Comparison of ENCODE assay signal across 8 mouse cellular contexts in genomic region chr7:25238015-25238706, GRCm38 (mm10). TPM values are rescaled to one million over a fixed set of nuclear protein-coding genes. Genes with fewer than 3 reads are reported as not detected.
DNase-seq lines count a peak whose midpoint lies in the region; ATAC-seq and TF ChIP-seq lines count a peak whose summit lies in the region.

No protein-coding gene starts in this region.

- peak overlapping the region; percentile 97 for H3K27ac ChIP-seq in MEL (ENCODE audit: control insufficient read depth, low read depth, low read length)
- H3K27ac ChIP-seq in cerebellum, adult 2 months (ENCODE audit: insufficient read depth, low read length) = peak overlapping the region; percentile 86
- H3K27ac ChIP-seq in forebrain, postnatal 0 days (ENCODE audit: low read depth, low read length) = peak overlapping the region; percentile 81
- H3K27ac ChIP-seq in lung, embryonic 15.5 days = peak overlapping the region; percentile 82

- H3K36me3 ChIP-seq in MEL (ENCODE audit: control insufficient read depth in 1 of 2, insufficient read depth in 2 of 2, low read length in 2 of 2) = peaks cover 0 to 17% of the 10 kb centered on the region in 2 experiments; a peak in 2 of 4 replicates
- H3K36me3 ChIP-seq in forebrain, postnatal 0 days (ENCODE audit: insufficient read depth) = peaks cover 21% of the 10 kb centered on the region
- H3K36me3 ChIP-seq in lung, embryonic 15.5 days = peaks cover 25% of the 10 kb centered on the region

- peak; percentile 98 for DNase-seq in MEL (ENCODE audit: low read depth, low spot score)
- DNase-seq in cerebellum, adult 2 months = peak; percentile 96 to 97
- peak; percentile 99 for DNase-seq in forebrain, postnatal 0 days
- peak; percentile 90 for DNase-seq in heart, postnatal 4 days
- DNase-seq in layer of hippocampus, adult 8-10 months (ENCODE audit: low spot score in 2 of 2) = peak; percentile 96
- DNase-seq in ovary, adult 18-20 months (ENCODE audit: low spot score) = peak; percentile 88
- DNase-seq in thymus, postnatal 0 days (ENCODE audit: low spot score) = peak; percentile 97

- under 1% methylated on average over 23 of the region's 23 CpGs for WGBS in cerebellum, adult 2 months
- WGBS in forebrain, postnatal 0 days = under 1% methylated on average over 23 of the region's 23 CpGs
- under 1% methylated on average over 23 of the region's 23 CpGs for WGBS in lung, embryonic 15.5 days

- no peaks in the 10 kb centered on the region for H3K9me3 ChIP-seq in MEL (replicated peaks; ENCODE audit: insufficient read depth, low read length)
- H3K9me3 ChIP-seq in forebrain, postnatal 0 days (ENCODE audit: low read length) = no peaks in the 10 kb centered on the region
- no peaks in the 10 kb centered on the region for H3K9me3 ChIP-seq in lung, embryonic 15.5 days

- no peak for TF ChIP-seq RAD21 in MEL (IDR thresholded peaks at IDR 0.05; ENCODE audit: low read depth, low read length)

- peaks cover 3 to 9% of the 10 kb centered on the region in 2 experiments; a peak in 2 of 4 replicates for H3K4me1 ChIP-seq in MEL (ENCODE audit: control insufficient read depth in 1 of 2, insufficient read depth in 2 of 2, low read length in 2 of 2)
- peaks cover 6% of the 10 kb centered on the region; the same call in 1 of the 2 replicates for H3K4me1 ChIP-seq in cerebellum, adult 2 months (ENCODE audit: control insufficient read depth, insufficient read depth, low read length)
- peaks cover 11% of the 10 kb centered on the region for H3K4me1 ChIP-seq in forebrain, postnatal 0 days (ENCODE audit: insufficient read depth)
- peaks cover 21% of the 10 kb centered on the region for H3K4me1 ChIP-seq in lung, embryonic 15.5 days

- peak in 1 of 2 experiments; percentile 81; a peak in 2 of 4 replicates for TF ChIP-seq EP300 in MEL (IDR thresholded peaks at IDR 0.05; ENCODE audit: low read depth in 1 of 2, low read length in 2 of 2)

- peak overlapping the region; percentile 69 for H3K4me2 ChIP-seq in forebrain, postnatal 0 days (ENCODE audit: low read depth)
- peak overlapping the region; percentile 83 for H3K4me2 ChIP-seq in lung, embryonic 15.5 days

- H3K79me2 ChIP-seq in MEL (ENCODE audit: control insufficient read depth, insufficient read depth, low read length, poor library complexity) = peaks cover 26% of the 10 kb centered on the region

- no peak for TF ChIP-seq CTCF in MEL (IDR thresholded peaks at IDR 0.05 in 2 of 3, conservative IDR thresholded peaks at IDR 0.05 in 1 of 3; ENCODE audit: control insufficient read depth in 1 of 3, insufficient read depth in 1 of 3, low read depth in 2 of 3, low read length in 3 of 3, poor library complexity in 1 of 3, severe bottlenecking in 1 of 3)
- TF ChIP-seq CTCF in cerebellum, adult 2 months (IDR thresholded peaks at IDR 0.05; ENCODE audit: borderline replicate concordance, insufficient read depth, low read depth, low read length) = no peak
- no peak; the same call in 1 of the 2 replicates for TF ChIP-seq CTCF in forebrain, postnatal 0 days (IDR thresholded peaks at IDR 0.05; ENCODE audit: low read depth)

- no peaks in the 10 kb centered on the region for H3K27me3 ChIP-seq in MEL (ENCODE audit: control insufficient read depth in 1 of 2, insufficient read depth in 2 of 2, low read length in 2 of 2)
- no peaks in the 10 kb centered on the region for H3K27me3 ChIP-seq in cerebellum, adult 2 months (ENCODE audit: control insufficient read depth, insufficient read depth, low read length)
- H3K27me3 ChIP-seq in forebrain, postnatal 0 days (ENCODE audit: insufficient read depth, low read length) = no peaks in the 10 kb centered on the region
- H3K27me3 ChIP-seq in lung, embryonic 15.5 days = no peaks in the 10 kb centered on the region

- H3K4me3 ChIP-seq in MEL (ENCODE audit: control insufficient read depth in 1 of 2, insufficient read depth in 1 of 2, low read depth in 2 of 2, low read length in 2 of 2) = peak overlapping the region; percentile 61 to 93
- H3K4me3 ChIP-seq in cerebellum, adult 2 months (replicated peaks; ENCODE audit: insufficient read depth, low read depth, low read length) = peak overlapping the region; percentile 61
- peak overlapping the region; percentile 76 for H3K4me3 ChIP-seq in forebrain, postnatal 0 days (ENCODE audit: low read depth, low read length)
- peak overlapping the region; percentile 91 for H3K4me3 ChIP-seq in lung, embryonic 15.5 days

- peak; percentile 89 for ATAC-seq in forebrain, postnatal 0 days
- peak; percentile 91 for ATAC-seq in lung, embryonic 15.5 days (ENCODE audit: borderline replicate concordance, extremely low read depth, low FRiP score, low TSS enrichment)

- H3K9ac ChIP-seq in MEL (ENCODE audit: control insufficient read depth, low read depth, low read length, poor library complexity, severe bottlenecking) = peak overlapping the region; percentile 73
- H3K9ac ChIP-seq in forebrain, postnatal 0 days = peak overlapping the region; percentile 96
- H3K9ac ChIP-seq in lung, embryonic 15.5 days = peak overlapping the region; percentile 33

- peak in 1 of 2 experiments; percentile 74; a peak in 2 of 4 replicates for TF ChIP-seq POLR2A in MEL (IDR thresholded peaks at IDR 0.05; ENCODE audit: control insufficient read depth in 1 of 2, insufficient read depth in 1 of 2, low read depth in 1 of 2, low read length in 2 of 2, poor library complexity in 1 of 2)
- peak; percentile 52; the same call in 1 of the 2 replicates for TF ChIP-seq POLR2A in cerebellum, adult 2 months (IDR thresholded peaks at IDR 0.05; ENCODE audit: borderline replicate concordance, insufficient read depth, low read length)

RNA-seq across cellular contexts. Expression of gene Gsk3a, which starts 0.5 kb away (rescaled TPM):
- total RNA-seq in MEL (2012; rRNA removed) = 59.8 and 61.5 TPM in 2 replicates
- polyA plus RNA-seq in MEL (2012; ENCODE audit: insufficient read depth in 1 of 2, insufficient read length in 2 of 2, low read depth in 1 of 2, low replicate concordance in 2 of 2, missing spikeins in 1 of 2) = 100 to 1,000 TPM in 1 of 2 experiments, 10 to 100 TPM in 1; 86.6 to 149 TPM
- 226 and 230 TPM in 2 replicates for polyA plus RNA-seq in cerebellum, adult 2 months (2012; rRNA removed)
- 150 and 154 TPM in 2 replicates for total RNA-seq in forebrain, postnatal 0 days (2014; rRNA removed)
- 21.0 and 21.5 TPM in 2 replicates for polyA plus RNA-seq in forebrain, postnatal 0 days (2015; fragmentation: Nextera tagmentation; extraction: Ambion mirVana)
- 10 to 100 TPM; 68.2 to 70.9 TPM for total RNA-seq in heart, postnatal 4 days (2021)
- total RNA-seq in layer of hippocampus, adult 8-10 months (2022) = 100 to 1,000 TPM; 198 to 216 (median 204) TPM
- polyA plus RNA-seq in lung, embryonic 15.5 days (2015; fragmentation: Nextera tagmentation; extraction: Ambion mirVana) = 9.8 and 10.7 TPM in 2 replicates
- 16.7 and 17.5 TPM in 2 replicates for polyA plus RNA-seq in thymus, postnatal 0 days (2015; fragmentation: Nextera tagmentation; extraction: Ambion mirVana)

RNA-seq across cellular contexts. Expression of gene Erf, which starts 12.4 kb away (rescaled TPM):
- total RNA-seq in MEL (2012; rRNA removed) = 18.4 and 24.6 TPM in 2 replicates
- polyA plus RNA-seq in MEL (2012; ENCODE audit: insufficient read depth in 1 of 2, insufficient read length in 2 of 2, low read depth in 1 of 2, low replicate concordance in 2 of 2, missing spikeins in 1 of 2) = 10 to 100 TPM in 1 of 2 experiments, not detected in 1; 33.2 TPM
- polyA plus RNA-seq in cerebellum, adult 2 months (2012; rRNA removed) = 14.3 and 14.8 TPM in 2 replicates
- 11.8 and 16.5 TPM in 2 replicates for total RNA-seq in forebrain, postnatal 0 days (2014; rRNA removed)
- polyA plus RNA-seq in forebrain, postnatal 0 days (2015; fragmentation: Nextera tagmentation; extraction: Ambion mirVana) = 3.7 and 4.5 TPM in 2 replicates
- total RNA-seq in heart, postnatal 4 days (2021) = 10 to 100 TPM; 47.5 to 53.2 TPM
- 10 to 100 TPM; 39.0 to 61.0 (median 49.4) TPM for total RNA-seq in layer of hippocampus, adult 8-10 months (2022)
- 18.8 and 20.3 TPM in 2 replicates for polyA plus RNA-seq in lung, embryonic 15.5 days (2015; fragmentation: Nextera tagmentation; extraction: Ambion mirVana)
- polyA plus RNA-seq in thymus, postnatal 0 days (2015; fragmentation: Nextera tagmentation; extraction: Ambion mirVana) = 4.5 and 6.4 TPM in 2 replicates

RNA-seq across cellular contexts. Expression of gene Zfp526, which starts 16.9 kb away (rescaled TPM):
- total RNA-seq in MEL (2012; rRNA removed) = 8.4 and 9.5 TPM in 2 replicates
- polyA plus RNA-seq in MEL (2012; ENCODE audit: insufficient read depth in 1 of 2, insufficient read length in 2 of 2, low read depth in 1 of 2, low replicate concordance in 2 of 2, missing spikeins in 1 of 2) = 10 to 100 TPM in 1 of 2 experiments, not detected in 1; 14.8 TPM
- 9.2 and 10.9 TPM in 2 replicates for polyA plus RNA-seq in cerebellum, adult 2 months (2012; rRNA removed)
- 5.0 and 8.3 TPM in 2 replicates for total RNA-seq in forebrain, postnatal 0 days (2014; rRNA removed)
- 0.59 and 0.98 TPM in 2 replicates for polyA plus RNA-seq in forebrain, postnatal 0 days (2015; fragmentation: Nextera tagmentation; extraction: Ambion mirVana)
- 10 to 100 TPM in 1 of 2 experiments, 1 to 10 TPM in 1; 9.9 to 10.2 TPM for total RNA-seq in heart, postnatal 4 days (2021)
- 10 to 100 TPM; 11.2 to 12.5 (median 11.7) TPM for total RNA-seq in layer of hippocampus, adult 8-10 months (2022)
- 3.0 and 3.6 TPM in 2 replicates for polyA plus RNA-seq in lung, embryonic 15.5 days (2015; fragmentation: Nextera tagmentation; extraction: Ambion mirVana)
- polyA plus RNA-seq in thymus, postnatal 0 days (2015; fragmentation: Nextera tagmentation; extraction: Ambion mirVana) = 2.7 and 3.1 TPM in 2 replicates

RNA-seq across cellular contexts. Expression of gene Dedd2, which starts 17.7 kb away (rescaled TPM):
- 25.2 and 28.2 TPM in 2 replicates for total RNA-seq in MEL (2012; rRNA removed)
- 10 to 100 TPM in 1 of 2 experiments, not detected in 1; 36.6 TPM for polyA plus RNA-seq in MEL (2012; ENCODE audit: insufficient read depth in 1 of 2, insufficient read length in 2 of 2, low read depth in 1 of 2, low replicate concordance in 2 of 2, missing spikeins in 1 of 2)
- 29.0 and 29.6 TPM in 2 replicates for polyA plus RNA-seq in cerebellum, adult 2 months (2012; rRNA removed)
- 23.4 and 25.3 TPM in 2 replicates for total RNA-seq in forebrain, postnatal 0 days (2014; rRNA removed)
- polyA plus RNA-seq in forebrain, postnatal 0 days (2015; fragmentation: Nextera tagmentation; extraction: Ambion mirVana) = 14.9 and 17.3 TPM in 2 replicates
- 1 to 10 TPM; 7.2 to 9.6 TPM for total RNA-seq in heart, postnatal 4 days (2021)
- 10 to 100 TPM; 22.0 to 28.9 (median 26.5) TPM for total RNA-seq in layer of hippocampus, adult 8-10 months (2022)
- polyA plus RNA-seq in lung, embryonic 15.5 days (2015; fragmentation: Nextera tagmentation; extraction: Ambion mirVana) = 9.6 and 11.2 TPM in 2 replicates
- 28.4 and 32.8 TPM in 2 replicates for polyA plus RNA-seq in thymus, postnatal 0 days (2015; fragmentation: Nextera tagmentation; extraction: Ambion mirVana)

RNA-seq across cellular contexts. Expression of gene Cic, which starts 29.3 kb away (rescaled TPM):
- total RNA-seq in MEL (2012; rRNA removed) = 56.6 and 57.2 TPM in 2 replicates
- 100 to 1,000 TPM; 157 TPM for polyA plus RNA-seq in MEL (2012; ENCODE audit: insufficient read depth in 1 of 2, insufficient read length in 2 of 2, low read depth in 1 of 2, low replicate concordance in 2 of 2, missing spikeins in 1 of 2)
- polyA plus RNA-seq in cerebellum, adult 2 months (2012; rRNA removed) = 121 and 124 TPM in 2 replicates
- total RNA-seq in forebrain, postnatal 0 days (2014; rRNA removed) = 119 and 121 TPM in 2 replicates
- 25.4 and 31.3 TPM in 2 replicates for polyA plus RNA-seq in forebrain, postnatal 0 days (2015; fragmentation: Nextera tagmentation; extraction: Ambion mirVana)
- total RNA-seq in heart, postnatal 4 days (2021) = 100 to 1,000 TPM; 108 to 109 TPM
- 100 to 1,000 TPM; 196 to 252 (median 228) TPM for total RNA-seq in layer of hippocampus, adult 8-10 months (2022)
- polyA plus RNA-seq in lung, embryonic 15.5 days (2015; fragmentation: Nextera tagmentation; extraction: Ambion mirVana) = 29.5 and 30.3 TPM in 2 replicates
- polyA plus RNA-seq in thymus, postnatal 0 days (2015; fragmentation: Nextera tagmentation; extraction: Ambion mirVana) = 28.4 and 37.2 TPM in 2 replicates

Comparison
In these comparisons a context has a peak if more than half of its experiments do, and no peak if none do; other contexts are left out.
1. Peak in every context shown above with its lines: DNase-seq, ATAC-seq, H3K4me3 ChIP-seq and H3K27ac ChIP-seq.
2. H3K9ac ChIP-seq: peak in every context shown above with its lines; median percentile 96 in forebrain, postnatal 0 days; 73 in MEL; 33 in lung, embryonic 15.5 days.